ENCODE assay signal across 12 mouse cellular contexts in genomic region chr19:56135306-56135928, GRCm38 (mm10).
DNase-seq lines count a peak whose midpoint lies in the region; ATAC-seq lines count a peak whose summit lies in the region.
"Had no signal": no experiment of that assay in that cellular context is flagged by ENCODE, and none has a peak within 500 bp of the region (broad histone marks: within the 10 kb centered on the region; RNA-seq: fewer than 3 reads in every experiment).

No protein-coding gene starts in this region.

- no peak overlapping the region for H3K4me3 ChIP-seq in lung, embryonic 15.5 days
- H3K4me3 ChIP-seq: embryonic facial prominence, embryonic 10.5 days; left cerebral cortex, adult 2 months had no signal

- peaks cover 8% of the 10 kb centered on the region; the same call in 1 of the 2 replicates for H3K27me3 ChIP-seq in lung, embryonic 15.5 days

- H3K27ac ChIP-seq in lung, embryonic 15.5 days, result no peak overlapping the region
- H3K27ac ChIP-seq: embryonic facial prominence, embryonic 10.5 days; left cerebral cortex, adult 2 months; macrophage had no signal

- no peaks in the 10 kb centered on the region for H3K9me3 ChIP-seq in lung, embryonic 15.5 days

- H3K9ac ChIP-seq in lung, embryonic 15.5 days, result no peak overlapping the region

- peaks cover 4% of the 10 kb centered on the region for H3K4me1 ChIP-seq in lung, embryonic 15.5 days

- intact Hi-C loops in heart, postnatal 10 days (cut with DNase I), result loop anchor here (2.0 to 5.0 kb wide), 3 partner anchors 122 to 721 kb away; no protein-coding TSS in a partner anchor
- intact Hi-C loops in heart, postnatal 25 days (cut with DNase I), result loop anchor here (10.0 kb wide), 1 partner anchor 241 kb away; no protein-coding TSS in a partner anchor
- intact Hi-C loops in gastrocnemius, postnatal 36 days (cut with DNase I), result no loop called here

- no peaks in the 10 kb centered on the region for H3K36me3 ChIP-seq in lung, embryonic 15.5 days
- H3K36me3 ChIP-seq: embryonic facial prominence, embryonic 10.5 days had no signal

- peak; percentile 25 to 29 for DNase-seq in heart, postnatal 10 days
- DNase-seq in heart, postnatal 25 days (ENCODE audit: low spot score), result no peak
- DNase-seq in adrenal gland, postnatal 14 days, result peak; percentile 29
- peak; percentile 31 to 50 for DNase-seq in gastrocnemius, postnatal 36 days
- no peak for DNase-seq in c-Kit-positive CD71-positive TER-119-positive erythroid progenitor cells, embryonic 14.5 days (ENCODE audit: low spot score)
- no peak for DNase-seq in liver
- DNase-seq in cerebellum, adult 9-11 months, result no peak

- 60% methylated on average over 7 of the region's 7 CpGs for WGBS in lung, embryonic 15.5 days

- 0 out of 2 replicates have a peak, but pooled peaks have one; percentile 52 for ATAC-seq in lung, embryonic 15.5 days (ENCODE audit: borderline replicate concordance, extremely low read depth, low FRiP score, low TSS enrichment)
- ATAC-seq: inflammation-experienced regulatory T-cells, adult 6 months had no signal

- no peak overlapping the region for H3K4me2 ChIP-seq in lung, embryonic 15.5 days

Comparison
In these comparisons a context has a peak if more than half of its experiments do, and no peak if none do; other contexts are left out.
1. DNase-seq: peak in heart, postnatal 10 days (2 of 2), adrenal gland, postnatal 14 days (single experiment) and gastrocnemius, postnatal 36 days (2 of 2); none in heart, postnatal 25 days (single experiment), c-Kit-positive CD71-positive TER-119-positive erythroid progenitor cells, embryonic 14.5 days (single experiment), liver (single experiment) and cerebellum, adult 9-11 months (single experiment).